Mouse (Mus musculus) erythroblast, embryonic 14.5 days (primary cell): Measurements from ENCODE around the gene Gm4922. TPM values are rescaled to one million over a fixed set of nuclear protein-coding genes. Genes with fewer than 3 reads are reported as not detected.

Source experiments
- H3K27me3 ChIP-seq: 2 replicates; pipeline ENCODE4 v1.6.1; 2012; ENCODE audit warnings: inconsistent platforms; ENCODE audit not compliant: control insufficient read depth
- H3K36me3 ChIP-seq: 2 replicates; pipeline ENCODE4 v1.6.1; 2012; ENCODE audit warnings: mild to moderate bottlenecking, inconsistent platforms; ENCODE audit not compliant: control insufficient read depth
- H3K4me1 ChIP-seq: 2 replicates; pipeline ENCODE4 v1.6.1; 2012; ENCODE audit warnings: inconsistent platforms; ENCODE audit not compliant: control insufficient read depth
- H3K4me3 ChIP-seq: replicated peaks from 2 replicates; pipeline ENCODE3; 2012; ENCODE audit warnings: moderate library complexity, mild to moderate bottlenecking, inconsistent platforms
- H3K9me3 ChIP-seq: 2 replicates; pipeline ENCODE4 v1.6.1; 2012; ENCODE audit warnings: low read length, inconsistent platforms, mixed read lengths; ENCODE audit not compliant: control insufficient read depth
- GATA1 ChIP-seq: IDR thresholded peaks from 2 replicates; pipeline ENCODE4 v1.6.1; 2012; ENCODE audit warnings: low read length, inconsistent platforms, mixed read lengths
- TAL1 ChIP-seq: IDR thresholded peaks from 3 replicates; pipeline ENCODE4 v1.6.1; 2012; ENCODE audit warnings: low read length, inconsistent platforms, mixed read lengths
- polyA plus RNA-seq: library from polyadenylated mRNA; stranded (reverse); fragments of >175 nt; gene quantifications from 2 replicates; pipeline ENCODE4 v1.2.3, GENCODE M21; 2012

Gene Gm4922
- not detected in 2 replicates for polyA plus RNA-seq

- no peaks in the 10 kb centered on the region for H3K4me1 ChIP-seq
- no peak within 1 kb of the TSS for H3K4me3 ChIP-seq
- H3K36me3 ChIP-seq, result no peaks in the 10 kb centered on the region
- H3K27me3 ChIP-seq, result no peaks in the 10 kb centered on the region
- TF ChIP-seq GATA1 (no peak), TAL1 (no peak)
- no peaks in the 10 kb centered on the region for H3K9me3 ChIP-seq
Observed at GRCm38 (mm10) chr10:18786693-18787092, at the start of gene Gm4922. Gene Gm4922 (minus strand): TSS chr10:18786793.

GRCm38 (mm10) chr10:18835684-18836479 lies 49.3 kb upstream of the Gm4922 start:
- Histone ChIP-seq H3K4me3 (no peak overlapping the region), H3K27me3 (no peaks in the 10 kb centered on the region), H3K9me3 (no peaks in the 10 kb centered on the region), H3K36me3 (no peaks in the 10 kb centered on the region), H3K4me1 (no peaks in the 10 kb centered on the region)
- TF ChIP-seq GATA1 (no peak), TAL1 (no peak)

DNA sequence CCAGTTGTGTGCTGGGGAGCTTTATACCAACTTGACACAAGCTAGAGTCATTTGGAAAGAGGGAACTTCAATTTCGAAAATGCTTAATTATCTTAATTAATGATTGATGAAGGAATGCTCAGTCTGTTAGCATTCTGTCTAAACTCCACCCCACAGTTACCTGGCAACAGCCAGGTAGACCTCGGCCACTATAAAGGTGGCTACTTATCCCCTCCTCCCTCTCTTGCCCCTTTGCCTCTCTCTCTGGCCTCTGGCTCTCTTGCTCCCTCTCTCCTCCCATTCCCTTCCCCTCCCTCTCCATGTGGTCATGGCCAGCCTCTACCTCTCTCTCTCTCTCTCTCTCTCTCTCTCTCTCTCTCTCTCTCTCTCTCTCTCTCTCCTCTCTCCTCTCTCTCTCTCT lies 47.8 kb upstream of the Gm4922 start:
- Histone ChIP-seq H3K9me3 (no peaks in the 10 kb centered on the region), H3K4me1 (no peaks in the 10 kb centered on the region), H3K4me3 (no peak overlapping the region), H3K36me3 (no peaks in the 10 kb centered on the region), H3K27me3 (no peaks in the 10 kb centered on the region)
- TF ChIP-seq GATA1, result no peak
- TF ChIP-seq TAL1, result no peak

GRCm38 (mm10) chr10:18831823-18832222 lies 45.2 kb upstream of the Gm4922 start:
- Histone ChIP-seq H3K4me3 (no peak overlapping the region), H3K36me3 (no peaks in the 10 kb centered on the region), H3K27me3 (no peaks in the 10 kb centered on the region), H3K4me1 (no peaks in the 10 kb centered on the region), H3K9me3 (no peaks in the 10 kb centered on the region)
- TF ChIP-seq TAL1, result no peak
- TF ChIP-seq GATA1, result no peak

DNA sequence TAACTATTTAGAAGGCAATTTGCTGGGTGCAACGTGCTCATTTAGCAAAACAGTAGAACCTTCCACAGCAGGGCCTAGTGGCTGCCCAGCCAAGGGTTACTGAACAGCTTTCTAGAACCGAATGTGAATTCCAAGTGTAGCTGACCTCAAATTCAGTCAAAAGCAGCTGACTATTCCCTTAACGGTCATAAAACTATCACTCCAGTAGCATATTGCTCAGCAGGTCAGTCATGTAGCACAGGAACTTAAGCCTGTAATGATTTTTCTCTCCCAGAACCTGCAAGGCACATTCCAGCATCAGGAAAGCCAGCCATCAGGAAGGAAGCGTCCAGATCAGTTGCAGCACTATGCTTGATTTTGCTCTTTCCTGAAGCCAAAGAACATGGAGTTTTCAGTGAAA lies 43.8 kb upstream of the Gm4922 start:
- Histone ChIP-seq H3K36me3 (no peaks in the 10 kb centered on the region), H3K4me1 (no peaks in the 10 kb centered on the region), H3K4me3 (no peak overlapping the region), H3K9me3 (no peaks in the 10 kb centered on the region), H3K27me3 (no peaks in the 10 kb centered on the region)
- TF ChIP-seq TAL1 (no peak), GATA1 (no peak)

- no peaks in the 10 kb centered on the region for H3K36me3 ChIP-seq
- TF ChIP-seq TAL1 (no peak), GATA1 (no peak)
- no peaks in the 10 kb centered on the region for H3K9me3 ChIP-seq
- H3K27me3 ChIP-seq, result no peaks in the 10 kb centered on the region
- no peak overlapping the region for H3K4me3 ChIP-seq
- H3K4me1 ChIP-seq, result no peaks in the 10 kb centered on the region
Observed at GRCm38 (mm10) chr10:18827936-18828335, 41.3 kb upstream of the Gm4922 start.

GRCm38 (mm10) chr10:18826107-18826506 lies 39.5 kb upstream of the Gm4922 start:
- H3K9me3 ChIP-seq, result no peaks in the 10 kb centered on the region
- TF ChIP-seq GATA1 (no peak), TAL1 (no peak)
- H3K4me3 ChIP-seq, result no peak overlapping the region
- no peaks in the 10 kb centered on the region for H3K27me3 ChIP-seq
- H3K36me3 ChIP-seq, result no peaks in the 10 kb centered on the region
- H3K4me1 ChIP-seq, result no peaks in the 10 kb centered on the region

DNA sequence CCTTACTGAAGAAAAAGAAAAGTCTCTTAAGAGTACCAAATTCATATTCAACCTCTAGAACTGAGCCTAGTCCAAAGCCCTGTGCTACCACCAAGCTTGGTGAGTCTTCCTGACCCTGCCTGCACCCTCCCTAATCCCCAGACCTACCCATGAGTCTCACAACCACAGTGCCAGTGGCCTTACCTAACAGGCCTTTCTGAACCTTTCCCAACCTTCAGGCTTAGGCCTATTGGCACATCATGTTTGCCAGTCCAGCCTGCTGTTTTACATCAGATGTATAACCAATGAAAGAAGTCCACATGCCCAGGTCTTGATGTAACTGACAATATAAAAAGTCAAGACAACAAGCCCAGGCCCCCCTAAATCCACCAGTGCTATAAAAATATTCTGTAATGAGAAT lies 38.5 kb upstream of the Gm4922 start:
- no peaks in the 10 kb centered on the region for H3K27me3 ChIP-seq
- TF ChIP-seq GATA1 (no peak), TAL1 (no peak)

GRCm38 (mm10) chr10:18816560-18816959 lies 30.0 kb upstream of the Gm4922 start:
- Histone ChIP-seq H3K36me3 (no peaks in the 10 kb centered on the region), H3K9me3 (no peaks in the 10 kb centered on the region), H3K4me1 (no peaks in the 10 kb centered on the region), H3K4me3 (no peak overlapping the region), H3K27me3 (no peaks in the 10 kb centered on the region)
- TF ChIP-seq GATA1 (no peak), TAL1 (no peak)

More for the DNA sequence above, 38.5 kb upstream of the Gm4922 start:
- H3K4me1 ChIP-seq, result no peaks in the 10 kb centered on the region
- no peaks in the 10 kb centered on the region for H3K9me3 ChIP-seq
- no peaks in the 10 kb centered on the region for H3K36me3 ChIP-seq
- H3K4me3 ChIP-seq, result no peak overlapping the region
